Mouse (Mus musculus): ENCODE measurements around the gene Vmn2r86. TPM values are rescaled to one million over a fixed set of nuclear protein-coding genes. Genes with fewer than 3 reads are reported as not detected.

Gene Vmn2r86
- polyA plus RNA-seq (2017; shearing (Covaris generic)): 0.05 TPM

GRCm38 (mm10) chr10:130455950-130456349, at the start of gene Vmn2r86:
Gene Vmn2r86, minus strand, starts transcription at chr10:130456050.

GRCm38 (mm10) chr10:130497296-130497695, 41.4 kb upstream of the Vmn2r86 start, which contains the start of gene Vmn2r87:
Gene Vmn2r87, minus strand, starts transcription at chr10:130497396.

DNA sequence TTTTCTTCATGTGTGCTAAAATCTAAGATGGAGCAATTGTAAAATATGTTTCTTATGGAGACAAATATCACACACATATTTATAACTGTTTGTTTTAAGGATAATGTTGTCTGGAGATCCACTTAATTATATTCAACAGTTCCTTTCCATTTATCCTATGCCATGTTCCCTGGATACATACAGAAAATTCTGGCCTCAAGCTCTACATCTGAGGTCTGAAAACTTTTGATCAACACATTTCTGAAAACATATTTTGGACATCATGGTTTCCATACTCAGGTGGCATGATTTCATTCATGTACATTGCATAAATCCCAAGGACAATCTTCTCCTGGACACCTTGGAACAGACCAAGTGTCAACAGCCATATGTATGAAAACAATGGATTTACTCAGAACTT, 26.2 kb downstream of the Vmn2r86 start, which contains the start of gene Vmn2r85:
TSS of gene Vmn2r85 (minus strand) at position 101 of the 400 bp plus-strand sequence.

GRCm38 (mm10) chr10:130394232-130394631, 61.6 kb downstream of the Vmn2r86 start, which contains the start of gene Vmn2r84:
Gene Vmn2r84, minus strand, starts transcription at chr10:130394332.

Other genes starting within 250 kb of the Vmn2r86 start
- not detected for gene Olfr827, start 241.6 kb downstream of the Vmn2r86 start, polyA plus RNA-seq (2017; shearing (Covaris generic))
- not detected for gene Neurod4, start 175.8 kb downstream of the Vmn2r86 start, polyA plus RNA-seq (2017; shearing (Covaris generic))
- gene Tespa1, start 133.2 kb downstream of the Vmn2r86 start, polyA plus RNA-seq (2017; shearing (Covaris generic)): 221 TPM
- gene Vmn2r84, start 61.7 kb downstream of the Vmn2r86 start, polyA plus RNA-seq (2017; shearing (Covaris generic)): 1.4 TPM
- not detected for gene Vmn2r85, start 26.3 kb downstream of the Vmn2r86 start, polyA plus RNA-seq (2017; shearing (Covaris generic))
- gene Vmn2r87, start 41.3 kb upstream of the Vmn2r86 start, polyA plus RNA-seq (2017; shearing (Covaris generic)): not detected